Mouse (Mus musculus) heart, postnatal 0 days (tissue): ENCODE data around the gene Engase. TPM values are rescaled to one million over a fixed set of nuclear protein-coding genes. Genes with fewer than 3 reads are reported as not detected.

ENCODE experiments used
- ATAC-seq: fragments of 200-750 bp; cut with Nextera tagmentation; 2 replicates; pipeline ENCODE4 v1.8.0; 2017; ENCODE audit warnings: low read depth, moderate number of reproducible peaks, moderate library complexity; ENCODE audit not compliant: insufficient read depth
- DNase-seq: peaks from one replicate; pipeline ENCODE4 v3.0.0-alpha.2; 2016; ENCODE audit warnings: low spot score
- H3K27ac ChIP-seq: fragments of 300-500 bp; sonication (generic); 2 replicates; pipeline ENCODE4 v1.5.1; 2014; ENCODE audit warnings: low read depth, mild to moderate bottlenecking
- H3K27me3 ChIP-seq: fragments of 300-500 bp; sonication (generic); 2 replicates; pipeline ENCODE4 v1.6.1; 2014; ENCODE audit warnings: low read length, mixed read lengths; ENCODE audit not compliant: control insufficient read depth, insufficient read depth
- H3K36me3 ChIP-seq: fragments of 300-500 bp; sonication (generic); replicated peaks from 2 replicates; pipeline ENCODE4 v1.6.1; 2014; ENCODE audit warnings: low read length, mixed read lengths; ENCODE audit not compliant: control insufficient read depth, insufficient read depth
- H3K4me1 ChIP-seq: fragments of 300-500 bp; sonication (generic); 2 replicates; pipeline ENCODE4 v1.6.1; 2014; ENCODE audit warnings: antibody characterized with exemption; ENCODE audit not compliant: control insufficient read depth, insufficient read depth
- H3K4me2 ChIP-seq: fragments of 300-500 bp; sonication (generic); 2 replicates; pipeline ENCODE4 v1.6.1; 2014; ENCODE audit warnings: low read depth, mild to moderate bottlenecking, low read length, moderate library complexity
- H3K4me3 ChIP-seq: fragments of 300-500 bp; sonication (generic); 2 replicates; pipeline ENCODE4 v1.5.1; 2014; ENCODE audit warnings: low read depth, low read length
- H3K9ac ChIP-seq: fragments of 300-500 bp; sonication (generic); replicated peaks from 2 replicates; pipeline ENCODE4 v1.6.1; 2014; ENCODE audit warnings: low read depth, low read length, mixed read lengths
- H3K9me3 ChIP-seq: fragments of 300-500 bp; sonication (generic); replicated peaks from 2 replicates; pipeline ENCODE4 v1.6.1; 2016; ENCODE audit warnings: low read length; ENCODE audit not compliant: control insufficient read depth
- CTCF ChIP-seq: IDR thresholded peaks from 2 replicates; pipeline ENCODE4 v1.5.1; 2016; ENCODE audit warnings: antibody characterized with exemption, control low read depth, low read depth
- EP300 ChIP-seq: IDR thresholded peaks from 2 replicates; pipeline ENCODE4 v1.6.1; 2016; ENCODE audit warnings: antibody characterized with exemption, low read depth
- WGBS: fragments of 180-500 bp; shearing (Covaris S2); extraction: QIAGEN DNeasy Blood & Tissue Kit; methylation state at CpG from one replicate; pipeline ENCODE4 v1.1.7; 2014; 5-methylcytosine and 5-hydroxymethylcytosine counted together
- polyA plus RNA-seq: library from polyadenylated mRNA; unstranded; fragments of >200 nt; fragmentation: Nextera tagmentation; extraction: Ambion mirVana; gene quantifications from 2 replicates; pipeline ENCODE4 v1.2.1, GENCODE M21; 2015
- total RNA-seq: library from RNA; depleted of rRNA; stranded (reverse); fragments of >200 nt; gene quantifications from 2 replicates; pipeline ENCODE4 v1.2.3, GENCODE M21; 2014; ENCODE audit warnings: low replicate concordance

Engase gene
- total and polyA plus RNA-seq, 2 experiments from 2014 or later: 3.0 to 12.0 TPM

- H3K36me3 ChIP-seq: 0 out of 2 replicates have a peak, but pooled peaks cover 10% of the 10 kb centered on the region
- ATAC-seq (no peak), DNase-seq (no peak)
- 83% methylated on average over 7 of the region's 7 CpGs for WGBS
- no peak for TF ChIP-seq EP300
- TF ChIP-seq CTCF: no peak
- no peak overlapping the region for H3K4me2 ChIP-seq
- peaks cover 14% of the 10 kb centered on the region; the same call in 1 of the 2 replicates for H3K27me3 ChIP-seq
- 0 out of 2 replicates have a peak, but pooled peaks cover 3% of the 10 kb centered on the region for H3K4me1 ChIP-seq
- H3K9ac ChIP-seq: no peak overlapping the region
- H3K9me3 ChIP-seq: no peaks in the 10 kb centered on the region
- H3K4me3 ChIP-seq: no peak overlapping the region
- no peak overlapping the region for H3K27ac ChIP-seq
Measured at GRCm38 (mm10) chr11:118491230-118491629, 14.6 kb downstream of the Engase start.

GRCm38 (mm10) chr11:118493458-118493857, 16.8 kb downstream of the Engase start:
- Histone ChIP-seq H3K9ac (no peak overlapping the region), H3K4me2 (no peak overlapping the region), H3K36me3 (no peaks in the 10 kb centered on the region), H3K27me3 (peaks cover 14% of the 10 kb centered on the region; the same call in 1 of the 2 replicates), H3K4me3 (no peak overlapping the region), H3K27ac (no peak overlapping the region), H3K9me3 (no peaks in the 10 kb centered on the region), H3K4me1 (0 out of 2 replicates have a peak, but pooled peaks cover 3% of the 10 kb centered on the region)
- WGBS: 71% methylated on average over 2 of the region's 2 CpGs
- ATAC-seq: no peak
- TF ChIP-seq EP300: no peak
- no peak for TF ChIP-seq CTCF
- no peak for DNase-seq

- Histone ChIP-seq H3K4me3 (no peak overlapping the region), H3K9ac (no peak overlapping the region), H3K9me3 (no peaks in the 10 kb centered on the region), H3K36me3 (no peaks in the 10 kb centered on the region), H3K27ac (no peak overlapping the region), H3K4me1 (0 out of 2 replicates have a peak, but pooled peaks cover 3% of the 10 kb centered on the region), H3K27me3 (peaks cover 14% of the 10 kb centered on the region; the same call in 1 of the 2 replicates), H3K4me2 (no peak overlapping the region)
- TF ChIP-seq CTCF (no peak), EP300 (no peak)
- WGBS: 60% methylated on average over 12 of the region's 12 CpGs
- DNase-seq (no peak), ATAC-seq (no peak)
Measured at GRCm38 (mm10) chr11:118494001-118494737, 17.5 kb downstream of the Engase start.

GRCm38 (mm10) chr11:118495065-118495464, 18.4 kb downstream of the Engase start:
- Histone ChIP-seq H3K27me3 (peaks cover 13% of the 10 kb centered on the region; the same call in 1 of the 2 replicates), H3K27ac (no peak overlapping the region), H3K9me3 (no peaks in the 10 kb centered on the region), H3K9ac (no peak overlapping the region), H3K36me3 (no peaks in the 10 kb centered on the region), H3K4me2 (no peak overlapping the region), H3K4me1 (0 out of 2 replicates have a peak, but pooled peaks cover 3% of the 10 kb centered on the region), H3K4me3 (no peak overlapping the region)
- no peak for ATAC-seq
- no peak for DNase-seq
- WGBS: 42% methylated on average over 5 of the region's 5 CpGs
- no peak for TF ChIP-seq CTCF
- no peak for TF ChIP-seq EP300

- Histone ChIP-seq H3K4me2 (no peak overlapping the region), H3K9me3 (no peaks in the 10 kb centered on the region), H3K4me3 (no peak overlapping the region), H3K36me3 (no peaks in the 10 kb centered on the region), H3K4me1 (0 out of 2 replicates have a peak, but pooled peaks cover 3% of the 10 kb centered on the region), H3K27me3 (peaks cover 5% of the 10 kb centered on the region; the same call in 1 of the 2 replicates), H3K9ac (no peak overlapping the region), H3K27ac (no peak overlapping the region)
- no peak for DNase-seq
- TF ChIP-seq CTCF (no peak), EP300 (no peak)
- 62% methylated on average over 20 of the region's 20 CpGs for WGBS
- ATAC-seq: no peak
Measured at GRCm38 (mm10) chr11:118496066-118496689, 19.5 kb downstream of the Engase start.
